Mouse (Mus musculus) urinary bladder, postnatal 25 days (tissue): ENCODE measurements around the gene Etv2.

ENCODE experiments used
- DNase-seq: peaks from one replicate; pipeline ENCODE4 v3.0.0; 2022; ENCODE audit warnings: low spot score

Gene Etv2

GRCm38 (mm10) chr7:30588676-30589434 is 46.8 kb downstream of the Etv2 start, which contains the start of gene Kmt2b:
Gene Kmt2b, minus strand, starts transcription at chr7:30588726.
- peak; percentile 86 for DNase-seq

GRCm38 (mm10) chr7:30587842-30588667 is 47.6 kb downstream of the Etv2 start:
- no peak for DNase-seq

DNA sequence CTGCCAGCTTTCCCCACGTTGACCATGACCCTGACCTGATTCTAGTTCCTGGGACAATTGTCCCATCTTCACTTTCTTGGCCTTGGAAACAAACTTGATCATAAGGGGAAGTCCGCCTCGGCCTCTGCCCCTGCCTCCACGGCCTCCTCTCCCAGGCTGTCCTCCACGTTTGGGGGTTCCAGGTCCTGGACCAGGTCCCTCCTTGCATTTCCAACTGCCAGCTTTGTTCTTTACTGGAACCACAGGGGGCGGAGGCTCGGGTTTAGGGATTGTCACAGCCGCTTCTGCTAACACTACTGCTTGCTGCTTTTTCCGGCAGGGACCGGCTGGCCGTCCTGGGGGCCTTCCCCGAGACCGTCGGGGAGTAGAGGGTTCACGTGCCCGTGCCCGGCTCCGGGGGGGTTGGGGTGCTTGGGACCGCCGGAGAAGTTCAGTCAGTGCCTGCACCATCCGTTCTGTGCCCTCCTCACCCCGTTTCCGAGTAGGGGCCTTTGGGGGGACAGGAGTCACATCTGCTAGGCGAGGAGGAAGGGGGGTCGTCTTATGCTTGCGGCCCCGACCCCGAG is 49.1 kb downstream of the Etv2 start:
- DNase-seq: no peak

DNA sequence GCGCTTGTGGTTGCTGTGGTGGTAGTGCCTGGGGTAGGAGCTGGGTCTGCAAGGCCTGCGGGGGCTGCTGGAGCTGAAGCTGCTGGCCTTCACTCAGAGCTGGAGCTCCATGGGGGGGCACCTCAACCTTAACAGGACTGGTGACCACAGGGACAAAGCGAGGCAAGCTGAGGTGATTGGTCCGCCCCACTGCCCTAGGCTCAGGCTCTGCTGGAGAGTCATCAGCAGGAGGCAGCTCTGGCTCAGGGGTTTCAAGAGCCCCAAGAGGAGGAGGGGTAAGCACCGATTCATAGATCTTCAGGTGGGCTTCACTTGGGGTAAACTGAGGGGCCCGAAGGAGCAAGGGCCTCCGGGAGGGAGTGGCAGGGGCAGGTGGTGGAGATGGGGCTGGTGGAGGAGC is 50.5 kb downstream of the Etv2 start:
- no peak for DNase-seq

DNA sequence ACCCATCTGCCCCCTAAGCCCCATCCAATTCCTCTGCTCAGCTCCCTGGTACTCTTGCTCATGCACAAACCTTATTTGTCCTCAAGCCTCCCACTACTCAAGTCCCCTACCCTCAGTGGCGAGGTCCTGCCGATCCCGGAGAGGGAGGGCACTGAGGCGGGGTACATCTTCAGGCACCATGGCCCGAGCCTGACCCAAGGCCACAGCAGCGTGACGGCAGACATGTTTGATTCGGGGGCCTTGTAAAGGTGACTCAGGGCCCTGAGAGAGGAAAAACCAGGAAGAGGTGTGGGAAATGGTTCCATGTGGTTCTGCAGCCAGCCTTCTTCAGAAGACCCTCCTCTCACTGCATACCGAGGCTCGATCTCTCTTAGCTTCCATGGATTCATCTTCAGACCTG is 51.3 kb downstream of the Etv2 start:
- no peak for DNase-seq
